Mouse (Mus musculus) cerebellum, adult 2 months (tissue): ENCODE measurements at regions not wholly inside any gene's neighbourhood (a gene's known extent, or its start where the extent isn't known, plus 50 kb on each side); places are given as distances from the start of the nearest gene placed in this dataset.
A peak's percentile ranks its signal among the peaks of the same experiment; 100 is the strongest.

Experiments used
- DNase-seq, 2 experiments: peaks; one replicate each; pipeline ENCODE4 v3.0.0; 2021
- H3K27ac ChIP-seq: fragments of 200-500 bp; 2 replicates; pipeline ENCODE4 v1.5.1; 2012; ENCODE audit warnings: low read length, control low read depth, inconsistent platforms; ENCODE audit not compliant: insufficient read depth
- H3K27me3 ChIP-seq: fragments of 200-500 bp; 2 replicates; pipeline ENCODE4 v1.6.1; 2012; ENCODE audit warnings: inconsistent platforms, mild to moderate bottlenecking, low read length, moderate library complexity; ENCODE audit not compliant: control insufficient read depth, insufficient read depth
- H3K4me1 ChIP-seq: fragments of 200-500 bp; 2 replicates; pipeline ENCODE4 v1.6.1; 2011; ENCODE audit warnings: low read length; ENCODE audit not compliant: control insufficient read depth, insufficient read depth
- H3K4me3 ChIP-seq: fragments of 200-500 bp; replicated peaks from 2 replicates; pipeline ENCODE3; 2011; ENCODE audit warnings: mild to moderate bottlenecking, low read depth, low read length, control low read depth; ENCODE audit not compliant: insufficient read depth
- CTCF ChIP-seq: fragments of 200-500 bp; IDR thresholded peaks from 2 replicates; pipeline ENCODE4 v1.5.1; 2011; ENCODE audit warnings: low read depth, mild to moderate bottlenecking, control low read depth, low read length, moderate library complexity, borderline replicate concordance; ENCODE audit not compliant: insufficient read depth
- POLR2A ChIP-seq: fragments of 200-500 bp; IDR thresholded peaks from 2 replicates; pipeline ENCODE4 v1.6.1; 2011; ENCODE audit warnings: low read length, control low read depth, borderline replicate concordance; ENCODE audit not compliant: insufficient read depth
- WGBS: fragments of 180-500 bp; shearing (Covaris S2); methylation state at CpG from one replicate; pipeline ENCODE4 v1.1.7; 2018; 5-methylcytosine and 5-hydroxymethylcytosine counted together

GRCm38 (mm10) chr16:39368276-39368675 lies 475.8 kb downstream of the Igsf11 start:
- no peak overlapping the region for H3K27ac ChIP-seq
- H3K4me3 ChIP-seq = no peak overlapping the region
- 18% methylated on average over 2 of the region's 2 CpGs for WGBS

GRCm38 (mm10) chr16:39374616-39375015 lies 482.1 kb downstream of the Igsf11 start:
- WGBS = 26% methylated on average over 3 of the region's 3 CpGs

More at GRCm38 (mm10) chr16:39368276-39368675, 475.8 kb downstream of the Igsf11 start:
- no peaks in the 10 kb centered on the region for H3K27me3 ChIP-seq
- DNase-seq = no peak
- TF ChIP-seq POLR2A (no peak), CTCF (no peak)
- no peaks in the 10 kb centered on the region for H3K4me1 ChIP-seq

GRCm38 (mm10) chr16:39379959-39380358 lies 487.5 kb downstream of the Igsf11 start:
- no peak for DNase-seq
- no peak overlapping the region for H3K27ac ChIP-seq
- 26% methylated on average over 7 of the region's 7 CpGs for WGBS

More at GRCm38 (mm10) chr16:39374616-39375015, 482.1 kb downstream of the Igsf11 start:
- Histone ChIP-seq H3K27ac (no peak overlapping the region), H3K4me3 (no peak overlapping the region), H3K27me3 (no peaks in the 10 kb centered on the region), H3K4me1 (peaks cover 2% of the 10 kb centered on the region; the same call in 1 of the 2 replicates)
- TF ChIP-seq CTCF = no peak
- no peak for TF ChIP-seq POLR2A
- no peak for DNase-seq

GRCm38 (mm10) chr16:39389943-39390342 lies 497.5 kb downstream of the Igsf11 start:
- Histone ChIP-seq H3K27ac (no peak overlapping the region), H3K4me3 (no peak overlapping the region), H3K27me3 (no peaks in the 10 kb centered on the region), H3K4me1 (peaks cover 4% of the 10 kb centered on the region)
- no peak for DNase-seq
- TF ChIP-seq POLR2A (no peak), CTCF (no peak)
- WGBS = 29% methylated on average over 5 of the region's 5 CpGs

More at GRCm38 (mm10) chr16:39379959-39380358, 487.5 kb downstream of the Igsf11 start:
- Histone ChIP-seq H3K27me3 (no peaks in the 10 kb centered on the region), H3K4me3 (no peak overlapping the region), H3K4me1 (no peaks in the 10 kb centered on the region)
- TF ChIP-seq POLR2A (no peak), CTCF (no peak)

GRCm38 (mm10) chr16:39390626-39391025 lies 498.2 kb downstream of the Igsf11 start:
- H3K4me1 ChIP-seq = peaks cover 4% of the 10 kb centered on the region
- H3K4me3 ChIP-seq = no peak overlapping the region
- H3K27me3 ChIP-seq = no peaks in the 10 kb centered on the region
- WGBS = 64% methylated on average over 3 of the region's 3 CpGs
- TF ChIP-seq POLR2A (no peak), CTCF (no peak)
- DNase-seq = no peak
- no peak overlapping the region for H3K27ac ChIP-seq

- Histone ChIP-seq H3K27ac (no peak overlapping the region), H3K27me3 (no peaks in the 10 kb centered on the region), H3K4me3 (no peak overlapping the region), H3K4me1 (no peaks in the 10 kb centered on the region)
- peak in 1 of 2 experiments; percentile 24 for DNase-seq
- 43% methylated on average over 4 of the region's 4 CpGs for WGBS
- TF ChIP-seq POLR2A (no peak), CTCF (no peak)
These were observed 509.8 kb downstream of the Igsf11 start for GRCm38 (mm10) chr16:39402101-39402749.

- no peak for TF ChIP-seq CTCF
- TF ChIP-seq POLR2A = no peak
- 98% methylated on average over 1 of the region's 1 CpGs for WGBS
- Histone ChIP-seq H3K4me3 (no peak overlapping the region), H3K4me1 (no peaks in the 10 kb centered on the region), H3K27ac (no peak overlapping the region), H3K27me3 (no peaks in the 10 kb centered on the region)
- no peak for DNase-seq
These were observed 539.1 kb downstream of the Igsf11 start for GRCm38 (mm10) chr16:39431581-39431980.

GRCm38 (mm10) chr16:39445740-39446139 lies 538.4 kb upstream of the Lsamp start:
- no peak for DNase-seq
- H3K27ac ChIP-seq = no peak overlapping the region
- TF ChIP-seq POLR2A (no peak), CTCF (no peak)
- no peak overlapping the region for H3K4me3 ChIP-seq
- no peaks in the 10 kb centered on the region for H3K4me1 ChIP-seq
- 94% methylated on average over 2 of the region's 2 CpGs for WGBS
- no peaks in the 10 kb centered on the region for H3K27me3 ChIP-seq

GRCm38 (mm10) chr16:39453400-39454138 lies 530.6 kb upstream of the Lsamp start:
- 79% methylated on average over 5 of the region's 5 CpGs for WGBS
- no peak for DNase-seq
- Histone ChIP-seq H3K27me3 (no peaks in the 10 kb centered on the region), H3K4me3 (no peak overlapping the region), H3K4me1 (no peaks in the 10 kb centered on the region), H3K27ac (no peak overlapping the region)
- TF ChIP-seq CTCF (no peak), POLR2A (no peak)
